Mouse (Mus musculus) cortical plate, adult 2 months (tissue): ENCODE data around the gene Inha. TPM values are rescaled to one million over a fixed set of nuclear protein-coding genes. Genes with fewer than 3 reads are reported as not detected.
A peak's percentile ranks its signal among the peaks of the same experiment; 100 is the strongest.

Experiments used
- H3K27ac ChIP-seq: fragments of 200-500 bp; 2 replicates; pipeline ENCODE4 v1.5.1; 2012; ENCODE audit warnings: low read length, control low read depth, inconsistent platforms; ENCODE audit not compliant: insufficient read depth
- H3K4me1 ChIP-seq: fragments of 200-500 bp; 2 replicates; pipeline ENCODE4 v1.6.1; 2011; ENCODE audit warnings: low read length; ENCODE audit not compliant: control insufficient read depth, insufficient read depth
- H3K4me3 ChIP-seq: fragments of 200-500 bp; 2 replicates; pipeline ENCODE4 v1.5.1; 2011; ENCODE audit warnings: mild to moderate bottlenecking, low read length, control low read depth; ENCODE audit not compliant: insufficient read depth
- CTCF ChIP-seq: fragments of 200-500 bp; IDR thresholded peaks from 2 replicates; pipeline ENCODE4 v1.5.1; 2011; ENCODE audit warnings: mild to moderate bottlenecking, control low read depth, low read length; ENCODE audit not compliant: insufficient read depth; ENCODE audit errors: extremely low read depth
- POLR2A ChIP-seq: fragments of 200-500 bp; IDR thresholded peaks from 2 replicates; pipeline ENCODE4 v1.6.1; 2011; ENCODE audit warnings: mild to moderate bottlenecking, low read length, control low read depth; ENCODE audit not compliant: insufficient read depth; ENCODE audit errors: extremely low read depth
- polyA plus RNA-seq: library from polyadenylated mRNA; depleted of rRNA; stranded (reverse); fragments of >200 nt; gene quantifications from 2 replicates; pipeline ENCODE4 v1.2.3, GENCODE M21; 2012

Gene Inha
- polyA plus RNA-seq, 1 experiment: 90.3 TPM

GRCm38 (mm10) chr1:75538597-75539190 is 31.8 kb downstream of the Inha start:
- TF ChIP-seq POLR2A (no peak), CTCF (no peak)
- Histone ChIP-seq H3K4me3 (no peak overlapping the region), H3K4me1 (no peaks in the 10 kb centered on the region), H3K27ac (no peak overlapping the region)

GRCm38 (mm10) chr1:75541496-75541895 is 34.6 kb downstream of the Inha start:
- H3K27ac ChIP-seq: no peak overlapping the region
- TF ChIP-seq CTCF (no peak), POLR2A (no peak)
- H3K4me3 ChIP-seq: no peak overlapping the region
- H3K4me1 ChIP-seq: no peaks in the 10 kb centered on the region

GRCm38 (mm10) chr1:75544351-75544750 is 37.5 kb downstream of the Inha start:
- TF ChIP-seq POLR2A: no peak

GRCm38 (mm10) chr1:75545965-75546956 is 39.4 kb downstream of the Inha start, which contains the start of gene Slc4a3:
Slc4a3 (plus strand) TSS chr1:75546266.
- no peak for TF ChIP-seq CTCF
- TF ChIP-seq POLR2A: 0 out of 2 replicates have a peak, but pooled peaks have one; percentile 3
- peak within 1 kb of the TSS; percentile 66 for H3K27ac ChIP-seq
- peaks cover 7% of the 10 kb centered on the region for H3K4me1 ChIP-seq
- H3K4me3 ChIP-seq: peak within 1 kb of the TSS; percentile 34

More at GRCm38 (mm10) chr1:75544351-75544750, 37.5 kb downstream of the Inha start:
- H3K27ac ChIP-seq: no peak overlapping the region
- peaks cover 7% of the 10 kb centered on the region for H3K4me1 ChIP-seq
- no peak overlapping the region for H3K4me3 ChIP-seq

GRCm38 (mm10) chr1:75547351-75547750 is 40.5 kb downstream of the Inha start:
- H3K4me3 ChIP-seq: peak overlapping the region; percentile 34; the same call in 1 of the 2 replicates
- TF ChIP-seq CTCF: no peak
- TF ChIP-seq POLR2A: no peak
- peaks cover 9% of the 10 kb centered on the region for H3K4me1 ChIP-seq
- peak overlapping the region; percentile 12; the same call in 1 of the 2 replicates for H3K27ac ChIP-seq

GRCm38 (mm10) chr1:75548083-75548482 is 41.2 kb downstream of the Inha start:
- Histone ChIP-seq H3K27ac (no peak overlapping the region), H3K4me1 (peaks cover 9% of the 10 kb centered on the region), H3K4me3 (no peak overlapping the region; the same call in 1 of the 2 replicates)
- TF ChIP-seq POLR2A (no peak), CTCF (no peak)

- TF ChIP-seq CTCF (no peak), POLR2A (no peak)
- H3K27ac ChIP-seq: no peak overlapping the region
These were observed 42.0 kb downstream of the Inha start for GRCm38 (mm10) chr1:75548871-75549270.

GRCm38 (mm10) chr1:75549289-75550279 is 42.7 kb downstream of the Inha start:
- TF ChIP-seq POLR2A: no peak
- TF ChIP-seq CTCF: no peak
- H3K27ac ChIP-seq: no peak overlapping the region
- peaks cover 9% of the 10 kb centered on the region for H3K4me1 ChIP-seq
- no peak overlapping the region for H3K4me3 ChIP-seq

More at GRCm38 (mm10) chr1:75548871-75549270, 42.0 kb downstream of the Inha start:
- H3K4me3 ChIP-seq: no peak overlapping the region
- peaks cover 9% of the 10 kb centered on the region for H3K4me1 ChIP-seq

GRCm38 (mm10) chr1:75550586-75550985 is 43.7 kb downstream of the Inha start:
- Histone ChIP-seq H3K4me1 (peaks cover 11% of the 10 kb centered on the region), H3K4me3 (no peak overlapping the region), H3K27ac (no peak overlapping the region)
- TF ChIP-seq CTCF (no peak), POLR2A (no peak)
